Mouse (Mus musculus) cerebellum, postnatal 10 days (tissue): ENCODE measurements around the gene Syne3.

ENCODE experiments used
- DNase-seq, 2 experiments: peaks; one replicate each; pipeline ENCODE4 v3.0.0; 2021; ENCODE audit warnings: mixed read lengths in 2 of 2

Gene Syne3

GRCm38 (mm10) chr12:104922647-104923046 lies 87.0 kb downstream of the Syne3 start:
- no peak for DNase-seq

- DNase-seq, result no peak
Observed at GRCm38 (mm10) chr12:104921071-104921470, 88.5 kb downstream of the Syne3 start.

GRCm38 (mm10) chr12:104919247-104919646 lies 90.4 kb downstream of the Syne3 start:
- no peak for DNase-seq

- no peak for DNase-seq
Observed at GRCm38 (mm10) chr12:104917927-104918326, 91.7 kb downstream of the Syne3 start.

DNA sequence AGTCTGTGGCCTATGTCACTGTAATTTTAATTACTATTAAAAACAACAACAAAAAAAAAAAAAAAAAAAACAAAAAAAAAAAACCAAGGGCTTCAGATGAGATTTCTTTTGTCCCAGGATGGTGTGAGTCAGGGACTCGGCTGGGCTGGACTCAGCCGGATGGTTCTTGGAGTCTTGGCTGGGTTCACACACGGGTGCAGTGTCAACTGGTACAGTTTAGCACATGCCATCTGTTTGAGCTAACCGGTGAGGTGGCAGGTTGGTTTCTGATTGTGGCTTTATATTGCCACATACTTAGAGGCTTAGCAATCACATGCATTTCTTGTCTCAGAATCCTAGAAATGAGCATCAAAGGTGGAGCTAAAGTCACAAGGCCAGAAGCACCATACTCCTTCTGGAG lies 92.3 kb downstream of the Syne3 start:
- DNase-seq, result peak; percentile 59 to 72

DNA sequence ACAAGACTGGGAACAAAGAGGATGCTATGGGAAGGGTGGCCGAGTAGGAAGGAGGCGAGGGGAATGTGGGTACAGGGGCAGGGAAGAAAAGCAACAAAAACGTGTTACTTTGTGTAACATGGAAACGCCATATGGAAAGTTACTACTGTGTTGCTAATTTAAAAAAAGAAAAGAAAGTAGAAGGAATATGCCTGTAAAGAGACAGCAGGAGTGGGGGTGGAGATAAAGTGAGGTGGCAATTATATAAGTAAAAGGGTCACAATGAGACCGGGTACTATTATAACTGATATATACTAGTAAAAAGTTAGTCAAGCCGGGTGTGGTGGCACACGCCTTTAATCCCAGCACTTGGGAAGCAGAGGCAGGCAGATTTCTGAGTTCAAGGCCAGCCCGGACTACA lies 92.8 kb downstream of the Syne3 start:
- DNase-seq, result no peak

DNA sequence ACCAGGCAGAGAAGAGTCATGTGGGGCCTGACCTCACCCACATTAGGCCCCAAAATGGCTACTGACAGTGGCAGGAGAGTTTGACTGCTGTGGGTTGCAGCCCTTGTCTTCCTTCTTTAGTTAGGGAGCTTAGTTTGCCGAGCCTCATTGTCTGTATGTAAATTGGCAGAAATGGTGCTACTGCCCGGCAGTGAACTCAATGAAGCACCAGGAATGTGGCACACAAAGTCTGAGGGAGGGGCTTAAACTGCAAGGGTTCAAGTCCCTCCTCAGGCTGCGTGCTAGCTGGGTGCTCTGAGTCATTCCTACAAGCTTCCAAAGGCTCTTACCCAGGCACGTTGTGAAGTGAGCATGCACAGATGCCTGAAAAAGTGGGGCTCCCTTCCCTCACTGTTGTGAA lies 93.9 kb downstream of the Syne3 start:
- DNase-seq, result no peak

DNA sequence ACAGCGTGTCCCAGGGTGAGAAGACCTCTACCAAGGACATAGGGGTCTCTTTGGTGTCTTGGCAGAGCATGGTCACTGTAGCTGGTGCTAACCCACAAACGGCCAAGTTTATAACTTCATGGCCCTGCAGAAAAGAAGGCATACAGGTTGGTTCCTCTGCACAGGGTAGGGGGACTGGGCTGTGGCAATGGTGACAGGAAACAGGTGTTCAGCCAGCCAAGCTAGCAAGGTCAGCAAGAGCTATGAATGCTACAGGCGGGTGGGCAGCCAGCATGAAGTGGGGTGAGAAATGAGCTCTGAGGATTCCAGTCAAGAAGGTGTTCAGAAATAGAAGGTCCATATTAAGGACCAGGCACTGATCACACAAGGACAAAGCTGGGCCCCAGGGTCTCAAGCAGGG lies 96.6 kb downstream of the Syne3 start:
- no peak for DNase-seq

DNA sequence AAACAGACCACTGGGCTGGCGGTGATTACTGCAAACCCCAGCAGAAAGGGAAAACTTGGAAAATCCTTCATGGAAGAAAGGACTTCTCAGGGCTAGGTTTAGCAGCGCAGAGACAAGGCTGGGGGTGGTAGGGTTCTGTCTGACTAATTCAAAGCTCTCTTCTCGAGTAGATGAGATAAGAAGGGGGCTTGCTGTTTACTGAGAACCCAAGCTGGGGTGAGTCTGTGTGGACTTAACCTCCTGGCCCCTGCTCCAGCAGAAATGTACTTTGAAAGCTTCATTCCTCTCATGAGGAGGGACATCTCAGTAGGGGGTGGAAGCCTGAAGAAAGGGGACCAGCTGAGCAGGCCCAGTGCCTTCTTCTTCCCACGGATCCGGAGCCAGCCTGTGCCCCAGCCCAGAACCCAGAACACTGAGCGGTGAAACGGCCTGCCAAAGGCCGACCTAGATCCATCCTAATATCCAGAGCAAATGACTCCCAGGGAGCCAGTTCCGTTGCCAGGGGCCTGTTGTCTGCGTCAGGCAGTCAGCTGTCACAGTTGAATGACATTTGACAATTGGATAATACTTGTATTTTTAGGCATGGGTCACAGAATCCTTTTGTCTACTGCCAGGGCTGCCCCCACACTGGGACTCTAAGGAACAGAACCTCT lies 97.2 kb downstream of the Syne3 start:
- DNase-seq, result peak; percentile 69 to 73

DNA sequence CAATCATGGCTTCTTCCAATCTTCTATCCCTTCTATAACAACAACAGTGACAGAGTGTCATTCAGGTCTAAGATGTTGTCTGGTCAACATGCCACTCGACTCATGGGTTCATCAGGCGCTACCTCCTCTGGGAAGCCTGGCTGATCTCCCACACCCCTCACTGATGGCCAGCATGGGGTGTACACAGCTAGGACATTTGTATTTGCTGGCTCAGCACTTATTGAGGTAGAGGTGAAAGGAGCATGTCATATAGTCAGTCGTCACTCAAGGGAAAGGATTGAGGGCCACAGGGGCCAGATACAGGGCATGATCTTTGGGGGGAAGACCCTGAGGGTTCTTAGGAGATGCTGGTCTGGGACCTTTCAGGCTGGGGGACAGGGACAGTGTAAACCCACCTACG lies 99.9 kb downstream of the Syne3 start:
- no peak for DNase-seq

DNA sequence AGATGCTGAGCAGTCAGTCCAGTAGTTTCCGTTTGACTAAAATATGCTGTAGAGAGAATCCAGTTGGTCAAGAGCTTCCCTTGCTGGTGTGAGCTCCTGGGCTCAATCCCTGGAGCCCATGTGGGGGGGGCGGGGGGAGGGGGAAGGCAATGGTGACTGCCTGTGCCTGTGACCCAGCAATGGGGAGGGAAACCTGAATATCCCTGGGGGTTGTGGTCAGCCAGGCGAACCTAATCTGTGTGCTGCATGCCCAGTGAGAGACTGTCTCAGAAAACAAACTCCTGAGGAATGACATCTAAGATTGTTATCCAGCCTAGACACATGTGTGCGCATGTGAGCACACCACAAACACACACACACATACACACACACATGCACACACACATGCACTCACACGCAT lies 100.6 kb downstream of the Syne3 start:
- no peak for DNase-seq

DNA sequence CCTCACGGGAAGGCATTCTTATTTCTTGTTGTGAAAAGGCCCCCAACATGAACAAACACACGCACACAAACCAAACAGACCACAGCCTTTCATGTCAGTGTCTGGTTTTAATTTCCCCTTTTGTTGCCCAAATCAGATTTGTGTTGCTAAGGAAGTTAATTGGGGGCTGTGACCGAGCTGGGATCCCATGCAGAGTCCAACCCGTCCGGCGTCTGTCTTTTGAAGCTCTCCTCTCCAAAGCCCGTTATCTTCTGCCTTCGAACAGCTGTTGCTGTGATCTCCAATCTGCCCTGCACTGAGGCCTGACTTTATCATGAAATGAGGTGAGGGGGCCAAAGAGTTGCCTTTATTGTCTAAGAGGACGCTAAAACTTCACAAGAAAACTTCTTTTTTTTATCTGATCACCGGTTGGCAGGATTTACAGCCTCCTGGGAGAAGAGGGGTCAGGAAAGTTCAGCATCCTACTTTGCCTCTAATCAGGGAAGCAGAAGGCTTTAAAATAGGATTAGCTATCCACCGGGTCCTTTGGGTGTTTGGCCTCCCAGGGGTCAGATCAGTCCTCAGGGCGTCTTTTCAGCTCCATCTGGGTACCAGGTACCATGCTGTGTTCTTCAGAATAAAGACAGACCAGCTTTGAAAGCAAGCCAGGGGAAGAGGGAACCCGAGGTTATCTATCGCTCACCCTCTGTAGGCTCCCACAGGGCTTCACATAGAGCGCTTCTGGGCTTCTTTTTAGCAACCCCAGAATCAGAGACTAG lies 101.4 kb downstream of the Syne3 start:
- no peak for DNase-seq

DNA sequence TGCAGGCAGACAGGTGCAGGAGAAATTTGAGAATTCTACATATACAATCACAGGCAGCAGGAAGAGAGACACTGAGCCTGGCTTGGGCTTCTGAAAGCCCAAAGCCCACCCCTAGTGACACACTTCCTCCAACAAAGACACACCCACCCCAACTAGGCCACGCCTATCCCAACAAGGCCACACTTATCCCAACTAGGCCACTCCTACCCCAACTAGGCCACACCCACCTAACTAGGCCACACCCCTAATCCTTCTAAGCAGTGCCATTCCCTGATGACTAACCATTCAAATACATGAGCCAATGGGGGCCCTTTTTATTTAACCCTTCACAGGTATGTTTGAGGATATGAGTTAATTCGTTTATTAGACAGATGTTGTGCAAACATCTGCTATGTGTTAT lies 102.5 kb downstream of the Syne3 start:
- no peak for DNase-seq

GRCm38 (mm10) chr12:104904138-104904537 lies 105.5 kb downstream of the Syne3 start:
- DNase-seq, result no peak

DNA sequence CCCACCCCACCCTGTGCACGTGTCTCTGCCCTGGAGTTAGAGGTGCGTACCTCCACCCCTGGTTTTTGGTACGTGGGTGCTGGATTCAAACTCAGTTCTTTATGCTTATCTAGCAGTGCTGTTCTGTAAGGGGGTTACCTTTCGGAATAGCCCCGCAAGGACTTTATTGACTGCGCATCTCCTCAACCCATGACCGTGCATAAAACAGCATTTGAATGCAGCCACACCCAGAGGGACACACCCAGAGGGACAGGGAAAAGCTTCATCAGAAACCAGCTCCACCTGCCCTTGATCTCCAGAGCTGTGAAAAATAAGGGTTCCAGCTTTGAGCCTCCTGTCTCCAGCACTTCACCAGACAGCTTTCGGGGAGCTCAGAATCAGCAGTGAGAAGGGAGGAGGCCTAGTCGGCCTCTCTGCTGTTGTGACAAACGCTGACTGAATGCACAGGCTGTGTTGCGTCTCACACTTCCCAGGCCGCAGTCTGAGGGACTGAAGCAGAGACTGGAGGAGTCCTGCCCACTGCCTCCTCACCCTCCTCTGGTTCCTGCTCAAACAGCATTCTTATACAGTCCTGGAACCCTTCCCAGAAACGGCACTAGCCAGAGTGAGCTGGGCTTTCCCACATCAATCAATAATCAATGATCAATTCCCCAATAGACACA lies 107.1 kb downstream of the Syne3 start:
- DNase-seq, result no peak

DNA sequence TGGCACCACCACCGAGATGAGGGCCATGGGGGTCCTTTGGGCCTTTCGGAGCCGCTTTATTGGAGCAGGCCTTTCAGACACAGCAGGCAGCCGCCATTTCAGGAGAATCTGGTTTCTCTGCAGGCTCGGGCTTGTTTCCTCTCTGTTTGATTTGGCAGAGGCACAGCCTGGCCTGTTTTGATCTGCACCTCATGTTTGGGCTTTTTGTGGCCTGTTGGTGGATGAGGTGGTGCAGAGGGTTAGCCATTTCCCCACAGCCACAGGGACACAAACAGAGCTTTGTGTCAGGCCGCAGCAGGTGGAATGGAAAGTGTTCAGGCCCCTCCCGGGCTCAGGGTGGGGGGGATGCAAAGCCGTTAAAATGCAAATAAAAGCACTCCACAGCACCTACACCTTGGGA lies 108.3 kb downstream of the Syne3 start:
- peak; percentile 63 to 80 for DNase-seq

DNA sequence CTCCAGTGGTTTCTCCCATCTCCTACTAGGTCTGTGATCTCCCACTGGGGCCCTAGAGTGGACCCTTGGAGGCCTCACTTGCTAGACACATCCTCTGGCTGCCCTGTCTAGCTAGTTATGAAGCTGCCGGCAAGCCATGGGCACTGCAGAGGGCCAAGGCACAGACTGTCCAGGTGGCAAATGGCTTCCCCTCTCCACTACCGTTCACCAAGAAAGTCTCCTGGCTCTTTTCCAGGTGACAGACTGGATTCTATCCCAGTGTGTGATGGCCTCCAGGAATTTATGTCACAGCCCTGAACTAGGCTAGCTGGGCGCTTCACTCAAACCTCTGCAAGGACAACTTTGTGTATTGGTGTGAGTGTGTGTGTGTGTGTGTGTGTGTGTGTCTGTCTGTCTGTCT lies 109.8 kb downstream of the Syne3 start:
- DNase-seq, result peak; percentile 89

DNA sequence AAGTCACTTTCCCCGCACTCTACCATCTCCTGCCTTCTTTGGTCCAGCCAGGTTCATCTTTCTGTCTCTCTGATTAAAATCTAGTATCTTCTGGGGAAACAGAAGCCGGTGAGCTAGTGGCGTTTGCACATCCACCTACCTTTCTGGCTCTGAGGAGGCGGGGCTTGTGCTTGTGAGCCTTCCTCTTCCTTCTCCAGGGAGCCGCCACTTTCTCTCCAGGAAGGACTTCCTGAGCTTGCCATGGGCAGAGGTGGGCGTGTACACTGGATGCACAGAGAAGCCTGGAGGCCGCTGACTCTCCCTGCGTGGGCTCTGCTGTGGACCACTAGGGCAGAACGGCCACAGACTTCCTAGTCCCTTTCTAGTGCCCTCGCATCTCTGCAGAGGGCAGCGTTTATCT lies 110.4 kb downstream of the Syne3 start:
- no peak for DNase-seq

- peak; percentile 47 to 51 for DNase-seq
Observed at GRCm38 (mm10) chr12:104898718-104899117, 110.9 kb downstream of the Syne3 start.

GRCm38 (mm10) chr12:104897051-104897618 lies 112.5 kb downstream of the Syne3 start:
- DNase-seq, result no peak

DNA sequence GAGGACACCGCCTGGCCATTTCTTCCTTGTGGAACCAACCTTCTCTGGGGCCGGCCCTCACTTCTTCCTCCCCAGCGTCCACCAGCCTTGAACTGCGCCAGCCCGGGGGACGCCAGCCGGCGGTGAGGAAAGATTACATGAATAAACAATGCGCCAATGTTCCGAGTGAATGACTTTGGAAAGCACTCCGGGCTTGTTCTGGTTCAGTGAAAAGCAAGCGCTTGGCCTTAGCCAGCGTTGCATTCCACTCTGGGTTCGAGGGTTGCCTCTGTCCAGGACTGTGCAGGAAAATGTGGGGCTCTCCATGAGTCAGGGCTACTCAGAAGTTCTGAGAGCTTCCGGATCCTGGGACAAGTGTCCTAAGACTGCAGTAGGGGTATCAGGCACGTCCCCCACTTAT lies 113.0 kb downstream of the Syne3 start:
- peak; percentile 52 to 61 for DNase-seq

DNA sequence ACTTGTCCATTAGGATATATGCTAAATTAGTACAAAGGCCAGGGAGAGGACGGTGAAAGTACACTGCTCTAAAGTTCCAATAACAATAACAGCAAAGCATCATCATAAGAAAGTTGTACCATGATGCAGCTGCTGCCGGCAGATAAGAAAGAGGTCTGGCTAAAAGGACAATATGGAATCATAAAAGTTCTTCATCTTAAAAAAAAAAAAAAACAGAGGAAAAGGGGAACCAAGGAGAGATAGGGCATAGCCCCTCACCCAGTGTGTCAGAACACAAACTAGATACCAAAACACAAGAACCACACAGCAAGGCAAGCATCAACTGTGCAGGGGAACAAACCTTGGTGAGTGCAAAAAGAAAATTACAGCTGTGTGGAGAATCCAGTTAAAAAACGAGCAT lies 117.4 kb downstream of the Syne3 start:
- no peak for DNase-seq

DNA sequence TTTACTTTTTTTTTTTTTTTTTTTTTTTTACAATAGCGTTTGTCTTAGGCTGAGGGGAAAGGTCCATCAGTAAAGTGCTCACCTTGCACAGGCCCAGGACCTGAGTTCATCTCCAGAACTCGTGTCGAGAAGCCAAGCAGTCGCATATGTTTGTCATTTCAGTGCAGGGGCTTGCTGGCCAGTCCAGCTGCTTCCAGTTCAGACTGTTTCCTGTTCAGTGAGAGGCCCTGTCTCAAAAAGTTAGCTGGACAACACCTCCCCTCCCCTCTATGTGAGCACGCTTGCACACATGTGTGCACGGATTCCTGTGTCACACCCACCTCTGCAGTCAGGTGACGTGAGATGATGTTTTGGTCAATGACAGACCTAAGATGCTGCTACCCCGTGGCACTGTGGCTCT lies 119.5 kb downstream of the Syne3 start:
- no peak for DNase-seq

GRCm38 (mm10) chr12:104886104-104886503 lies 123.5 kb downstream of the Syne3 start:
- no peak for DNase-seq
